Mouse (Mus musculus) midbrain, embryonic 15.5 days (tissue): ENCODE measurements at regions not wholly inside any gene's neighbourhood (a gene's known extent, or its start where the extent isn't known, plus 50 kb on each side); places are given as distances from the start of the nearest gene placed in this dataset.
A peak's percentile ranks its signal among the peaks of the same experiment; 100 is the strongest.
"Not testable (repeated sequence)": the region's sequence is repeated elsewhere in the genome, so short reads cannot be mapped to it uniquely, and the experiment has no call there.

Experiments used
- ATAC-seq: fragments of 200-750 bp; cut with Nextera tagmentation; replicated peaks from 2 replicates; pipeline ENCODE4 v1.8.0; 2017; ENCODE audit warnings: moderate TSS enrichment
- H3K27ac ChIP-seq: fragments of 300-500 bp; sonication (generic); 2 replicates; pipeline ENCODE4 v1.5.1; 2015; ENCODE audit warnings: mild to moderate bottlenecking, inconsistent platforms
- H3K27me3 ChIP-seq: fragments of 300-500 bp; sonication (generic); replicated peaks from 2 replicates; pipeline ENCODE4 v1.6.1; 2015; ENCODE audit warnings: inconsistent platforms
- H3K36me3 ChIP-seq: fragments of 300-500 bp; sonication (generic); replicated peaks from 2 replicates; pipeline ENCODE4 v1.6.1; 2015; ENCODE audit warnings: inconsistent platforms
- H3K4me1 ChIP-seq: fragments of 300-500 bp; sonication (generic); 2 replicates; pipeline ENCODE4 v1.6.1; 2015; ENCODE audit warnings: inconsistent platforms
- H3K4me2 ChIP-seq: fragments of 300-500 bp; sonication (generic); 2 replicates; pipeline ENCODE4 v1.6.1; 2015; ENCODE audit warnings: inconsistent platforms, mild to moderate bottlenecking, moderate library complexity
- H3K4me3 ChIP-seq: fragments of 300-500 bp; sonication (generic); 2 replicates; pipeline ENCODE4 v1.5.1; 2015; ENCODE audit warnings: mild to moderate bottlenecking, inconsistent platforms
- H3K9ac ChIP-seq: fragments of 300-500 bp; sonication (generic); 2 replicates; pipeline ENCODE4 v1.6.1; 2015; ENCODE audit warnings: mild to moderate bottlenecking, inconsistent platforms
- H3K9me3 ChIP-seq: fragments of 300-500 bp; sonication (generic); 2 replicates; pipeline ENCODE4 v1.6.1; 2016; ENCODE audit warnings: inconsistent platforms
- WGBS: fragments of 180-500 bp; shearing (Covaris S2); methylation state at CpG from one replicate; pipeline ENCODE4 v1.1.7; 2015; ENCODE audit warnings: mixed read lengths; 5-methylcytosine and 5-hydroxymethylcytosine counted together

DNA sequence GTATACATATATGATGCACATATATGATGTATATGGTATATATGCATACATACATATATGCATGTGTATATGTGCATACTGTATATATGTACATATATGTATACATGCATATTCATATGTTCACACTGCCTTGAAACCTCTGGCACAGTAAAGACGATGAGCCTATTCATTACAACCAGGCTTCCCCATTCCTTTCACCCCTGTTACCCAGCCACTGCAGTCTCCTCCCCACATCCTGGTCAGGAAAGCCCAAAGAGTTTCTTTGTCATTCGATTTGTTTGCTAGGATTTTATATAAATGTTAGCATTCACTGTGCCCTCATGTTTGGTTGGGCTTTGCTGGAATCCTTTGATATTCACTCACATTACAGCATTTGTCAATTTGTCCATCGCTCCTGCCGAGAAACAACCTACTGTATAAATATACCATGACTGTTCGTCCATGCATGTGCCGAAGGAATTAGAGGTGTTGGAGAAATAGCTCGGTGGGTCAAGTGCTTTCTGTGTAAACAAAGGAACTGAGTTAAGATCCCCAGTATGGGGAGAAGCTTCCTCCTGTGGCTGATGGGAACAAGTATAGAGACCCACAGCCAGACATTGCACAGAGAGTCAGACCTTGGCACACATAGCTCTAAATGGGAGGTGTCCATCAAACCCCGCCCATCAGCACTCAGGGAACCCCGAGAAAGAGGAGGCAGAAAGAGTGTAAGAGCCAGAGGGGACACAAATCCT is 81.0 kb upstream of the Dars start:
- Histone ChIP-seq H3K9me3 (no peaks in the 10 kb centered on the region), H3K4me3 (no peak overlapping the region), H3K4me2 (no peak overlapping the region), H3K27ac (no peak overlapping the region), H3K27me3 (no peaks in the 10 kb centered on the region), H3K9ac (no peak overlapping the region), H3K4me1 (no peaks in the 10 kb centered on the region), H3K36me3 (no peaks in the 10 kb centered on the region)
- no peak for ATAC-seq
- 70% methylated on average over 9 of the region's 9 CpGs for WGBS

DNA sequence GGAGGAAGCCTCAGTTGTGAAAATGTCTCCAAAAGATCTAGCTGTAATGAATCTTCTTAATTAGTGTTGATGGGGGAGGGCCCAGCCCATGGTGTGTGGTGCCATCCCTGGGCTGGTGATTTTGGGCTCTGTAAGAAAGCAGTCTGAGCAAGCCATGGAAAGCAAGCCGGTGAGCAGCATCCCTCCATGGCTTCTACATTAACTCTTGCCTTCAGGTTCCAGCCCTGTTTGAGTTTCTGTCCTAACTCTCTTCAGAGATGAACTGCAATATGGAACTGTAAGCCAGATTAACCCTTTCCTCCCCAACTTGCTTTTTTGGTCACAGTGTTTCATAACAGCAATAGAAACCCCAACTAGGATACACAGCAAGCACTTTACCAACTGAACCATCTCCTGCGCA is 75.1 kb upstream of the Dars start:
- Histone ChIP-seq H3K4me2 (no peak overlapping the region), H3K4me3 (no peak overlapping the region), H3K27me3 (no peaks in the 10 kb centered on the region), H3K36me3 (no peaks in the 10 kb centered on the region), H3K9ac (no peak overlapping the region), H3K9me3 (no peaks in the 10 kb centered on the region), H3K4me1 (no peaks in the 10 kb centered on the region), H3K27ac (no peak overlapping the region)
- WGBS = 99% methylated on average over 2 of the region's 2 CpGs
- ATAC-seq = no peak

DNA sequence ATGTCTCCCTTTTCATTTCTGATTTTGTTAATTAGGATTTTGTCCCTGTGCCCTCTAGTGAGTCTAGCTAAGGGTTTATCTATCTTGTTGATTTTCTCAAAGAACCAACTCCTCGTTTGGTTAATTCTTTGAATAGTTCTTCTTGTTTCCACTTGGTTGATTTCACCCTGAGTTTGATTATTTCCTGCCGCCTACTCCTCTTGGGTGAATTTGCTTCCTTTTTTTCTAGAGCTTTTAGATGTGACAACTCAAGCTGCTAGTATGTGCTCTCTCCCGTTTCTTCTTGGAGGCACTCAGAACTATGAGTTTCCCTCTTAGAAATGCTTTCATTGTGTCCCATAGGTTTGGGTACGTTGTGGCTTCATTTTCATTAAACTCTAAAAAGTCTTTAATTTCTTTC is 70.0 kb upstream of the Dars start:
- not testable (repeated sequence) for H3K27me3 ChIP-seq, H3K9me3 ChIP-seq, H3K36me3 ChIP-seq, H3K4me3 ChIP-seq, H3K27ac ChIP-seq, H3K4me2 ChIP-seq, H3K4me1 ChIP-seq, H3K9ac ChIP-seq, ATAC-seq
- WGBS = 69% methylated on average over 3 of the region's 4 CpGs

DNA sequence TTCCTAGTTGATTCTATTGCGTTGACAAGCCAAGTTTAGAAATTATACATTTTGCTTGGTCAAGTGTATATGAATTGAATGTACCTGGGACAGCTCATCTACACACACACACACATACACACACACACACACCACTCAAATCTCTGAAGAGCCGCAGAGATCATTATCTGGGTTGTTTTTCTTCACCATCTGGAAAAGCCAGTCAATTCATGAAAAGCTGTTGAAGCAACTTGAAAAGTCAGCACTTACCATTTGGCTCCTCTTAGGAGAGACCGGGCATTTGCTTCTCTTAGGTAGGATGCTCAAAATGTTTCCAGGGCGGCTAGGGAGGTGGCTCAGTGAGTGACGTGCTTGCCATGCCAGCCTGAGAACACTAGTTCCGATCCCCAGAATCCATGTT is 61.2 kb upstream of the Dars start:
- Histone ChIP-seq H3K4me3 (no peak overlapping the region), H3K4me1 (peaks cover 3% of the 10 kb centered on the region), H3K36me3 (no peaks in the 10 kb centered on the region), H3K4me2 (no peak overlapping the region), H3K9me3 (no peaks in the 10 kb centered on the region), H3K27me3 (no peaks in the 10 kb centered on the region), H3K27ac (no peak overlapping the region), H3K9ac (no peak overlapping the region)
- no peak for ATAC-seq
- WGBS = 94% methylated on average over 6 of the region's 6 CpGs

DNA sequence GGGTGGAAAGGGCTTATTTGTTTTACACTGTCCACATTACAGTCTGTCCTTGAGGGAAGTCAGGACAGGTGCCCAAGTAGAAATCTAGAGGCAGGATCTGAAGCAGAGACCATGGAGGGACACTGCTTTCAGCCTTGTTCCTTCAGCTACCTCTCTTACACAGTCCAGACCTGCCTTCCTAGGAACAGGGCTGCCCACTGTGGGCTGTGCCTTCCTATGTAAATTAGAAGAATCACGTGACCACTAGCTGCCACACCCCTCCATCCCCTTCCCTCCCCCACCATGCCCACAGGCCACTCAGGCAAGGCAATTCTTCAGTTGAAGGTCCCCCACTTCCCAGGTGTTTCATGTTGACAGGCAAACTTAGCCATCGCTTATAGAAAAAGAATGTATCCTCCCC is 60.5 kb upstream of the Dars start:
- WGBS = 94% methylated on average over 2 of the region's 2 CpGs
- H3K27me3 ChIP-seq = no peaks in the 10 kb centered on the region
- no peak overlapping the region for H3K9ac ChIP-seq
- H3K4me1 ChIP-seq = peaks cover 10% of the 10 kb centered on the region
- H3K4me3 ChIP-seq = no peak overlapping the region
- no peaks in the 10 kb centered on the region for H3K9me3 ChIP-seq
- H3K27ac ChIP-seq = no peak overlapping the region
- ATAC-seq = no peak
- H3K36me3 ChIP-seq = no peaks in the 10 kb centered on the region
- H3K4me2 ChIP-seq = no peak overlapping the region

DNA sequence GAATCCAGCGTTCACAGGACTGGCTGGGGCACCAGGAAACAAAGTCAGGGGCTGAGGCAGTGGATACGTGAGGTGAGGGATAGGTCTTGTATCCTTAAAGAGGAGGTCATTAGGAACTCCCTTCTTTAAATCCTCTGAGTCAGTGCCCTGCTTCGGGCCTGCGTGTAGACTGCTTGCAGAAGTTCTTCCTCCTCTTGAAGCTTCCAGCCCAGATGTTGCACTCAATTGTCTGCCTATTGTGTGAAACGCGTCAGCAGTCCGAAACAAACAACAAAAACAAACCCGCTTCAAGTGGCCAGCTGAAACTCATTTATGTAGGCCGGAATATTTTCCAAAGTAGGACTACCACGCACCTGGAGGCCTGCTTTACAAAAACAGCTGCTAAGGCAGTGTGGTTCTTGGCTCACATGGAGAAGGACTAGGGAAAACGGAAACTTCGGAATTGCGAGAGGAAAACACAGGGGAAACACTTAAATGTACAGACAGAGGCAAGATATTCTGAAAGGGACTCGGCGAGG is 55.6 kb upstream of the Dars start:
- peak overlapping the region; percentile 86 for H3K27ac ChIP-seq
- 0 out of 2 replicates have a peak, but pooled peaks have one; percentile 10 for ATAC-seq
- no peaks in the 10 kb centered on the region for H3K9me3 ChIP-seq
- H3K4me3 ChIP-seq = peak overlapping the region; percentile 32
- H3K36me3 ChIP-seq = no peaks in the 10 kb centered on the region
- 8% methylated on average over 15 of the region's 15 CpGs for WGBS
- peak overlapping the region; percentile 13; the same call in 1 of the 2 replicates for H3K9ac ChIP-seq
- H3K27me3 ChIP-seq = no peaks in the 10 kb centered on the region
- peaks cover 20% of the 10 kb centered on the region for H3K4me1 ChIP-seq
- peak overlapping the region; percentile 55 for H3K4me2 ChIP-seq

DNA sequence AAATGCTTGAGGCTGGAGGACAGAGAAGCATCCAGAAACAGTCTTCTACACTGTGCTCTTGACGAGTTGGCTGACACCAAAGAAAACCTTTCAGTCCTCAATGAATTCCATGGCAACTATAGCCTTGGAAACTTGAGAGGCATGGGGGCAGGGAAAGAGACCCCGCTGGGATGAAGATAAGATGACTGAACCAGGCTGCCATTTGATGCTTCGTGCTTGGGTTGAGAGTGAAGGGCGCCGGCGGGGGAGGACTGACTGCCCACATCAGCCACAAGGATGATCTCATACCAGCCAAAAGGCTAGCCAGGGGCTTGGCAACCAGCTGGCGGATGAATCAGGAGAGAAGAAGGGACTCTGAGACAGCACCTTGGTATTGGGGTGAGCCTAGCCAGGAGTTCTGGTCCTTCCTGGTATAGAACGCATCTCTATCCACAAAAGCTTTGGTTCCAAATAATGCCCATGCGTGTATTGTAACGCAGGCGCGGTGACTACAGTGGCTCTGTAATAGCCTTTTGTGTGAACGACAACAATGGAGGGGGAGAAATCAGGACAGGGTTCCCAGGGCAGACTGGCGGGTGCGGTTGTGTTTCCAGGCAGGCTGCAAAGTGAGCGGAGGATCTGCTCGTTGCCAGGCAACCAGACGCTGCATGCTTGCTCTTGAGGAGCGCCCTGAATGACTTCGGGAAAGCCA is 55.0 kb upstream of the Dars start:
- Histone ChIP-seq H3K9me3 (no peaks in the 10 kb centered on the region), H3K27ac (peak overlapping the region; percentile 86), H3K27me3 (no peaks in the 10 kb centered on the region), H3K36me3 (no peaks in the 10 kb centered on the region), H3K4me2 (peak overlapping the region; percentile 55), H3K4me3 (peak overlapping the region; percentile 32), H3K4me1 (peaks cover 20% of the 10 kb centered on the region), H3K9ac (peak overlapping the region; percentile 13; the same call in 1 of the 2 replicates)
- under 1% methylated on average over 20 of the region's 20 CpGs for WGBS
- ATAC-seq = peak; percentile 96

DNA sequence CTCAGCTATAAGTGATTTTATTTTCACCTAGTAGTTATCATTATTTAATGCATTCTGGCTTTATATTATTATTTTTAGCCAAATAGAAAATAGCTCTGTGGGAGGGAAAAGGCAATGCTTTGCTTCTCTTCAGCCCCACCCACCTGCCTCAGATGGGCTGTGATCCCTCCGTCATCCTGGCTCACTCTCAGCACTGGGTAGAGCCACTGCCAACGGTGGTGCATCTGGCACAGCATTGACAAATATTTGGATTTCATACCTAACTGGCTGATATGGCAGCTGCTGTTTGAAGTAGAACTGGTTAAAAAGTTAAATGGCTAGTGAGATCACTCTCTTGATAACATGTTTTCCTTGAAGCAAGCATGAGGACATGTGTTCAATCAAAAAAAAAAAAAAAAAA is 53.6 kb upstream of the Dars start:
- 53% methylated on average over 2 of the region's 2 CpGs for whole genome bisulfite sequencing
- ATAC-seq = no peak
- Histone ChIP-seq H3K36me3 (no peaks in the 10 kb centered on the region), H3K4me2 (no peak overlapping the region), H3K4me1 (peaks cover 20% of the 10 kb centered on the region), H3K4me3 (no peak overlapping the region), H3K9ac (no peak overlapping the region), H3K9me3 (no peaks in the 10 kb centered on the region), H3K27ac (no peak overlapping the region), H3K27me3 (no peaks in the 10 kb centered on the region)

DNA sequence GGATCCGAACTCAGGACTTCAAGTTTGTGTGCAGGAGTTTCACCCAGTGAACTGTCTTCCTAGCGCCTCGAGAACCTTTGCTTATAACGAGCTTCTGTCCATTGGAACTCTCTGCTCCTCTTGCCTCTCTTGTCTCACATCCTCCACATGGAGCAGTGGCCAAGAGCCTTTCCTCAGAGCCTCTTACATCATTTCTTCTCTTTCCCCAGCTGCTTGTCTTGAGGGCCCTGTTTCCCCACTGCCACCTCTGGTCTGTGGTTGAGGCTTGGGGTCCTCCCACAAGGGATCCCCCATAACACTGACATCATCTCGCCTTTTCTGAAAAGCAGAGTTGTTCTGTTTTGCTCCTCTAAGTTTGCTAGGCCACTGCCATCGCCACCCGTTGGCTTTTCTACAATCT is 51.9 kb upstream of the Dars start:
- H3K36me3 ChIP-seq = no peaks in the 10 kb centered on the region
- ATAC-seq = no peak
- H3K9ac ChIP-seq = no peak overlapping the region
- peaks cover 20% of the 10 kb centered on the region for H3K4me1 ChIP-seq
- no peak overlapping the region for H3K4me2 ChIP-seq
- 94% methylated on average over 7 of the region's 7 CpGs for WGBS
- no peaks in the 10 kb centered on the region for H3K27me3 ChIP-seq
- H3K4me3 ChIP-seq = no peak overlapping the region
- H3K9me3 ChIP-seq = no peaks in the 10 kb centered on the region
- no peak overlapping the region for H3K27ac ChIP-seq
